Mouse (Mus musculus) brain, embryonic 14.5 days (tissue): Measurements from ENCODE around the gene Myo1d.

Experiments used
- CTCF ChIP-seq: fragments of 200-500 bp; IDR thresholded peaks from 2 replicates; pipeline ENCODE4 v1.5.1; 2012; ENCODE audit warnings: inconsistent platforms, mild to moderate bottlenecking, moderate library complexity, borderline replicate concordance; ENCODE audit not compliant: insufficient read depth, insufficient read length; ENCODE audit errors: extremely low read depth
- POLR2A ChIP-seq: fragments of 200-500 bp; IDR thresholded peaks from 2 replicates; pipeline ENCODE4 v1.6.1; 2012; ENCODE audit warnings: mild to moderate bottlenecking, inconsistent platforms, borderline replicate concordance; ENCODE audit not compliant: poor library complexity, insufficient read depth, insufficient read length, severe bottlenecking; ENCODE audit errors: extremely low read depth

GRCm38 (mm10) chr11:80555416-80555815, 224.4 kb downstream of the Myo1d start:
- TF ChIP-seq POLR2A (no peak), CTCF (no peak)
